Mouse (Mus musculus) neural tube, embryonic 15.5 days (tissue): ENCODE data around the gene Ttll12. TPM values are rescaled to one million over a fixed set of nuclear protein-coding genes. Genes with fewer than 3 reads are reported as not detected.

Source experiments
- ATAC-seq: fragments of 200-750 bp; cut with Nextera tagmentation; 2 replicates; pipeline ENCODE4 v1.8.0; 2017; ENCODE audit warnings: mild to moderate bottlenecking, moderate TSS enrichment, moderate library complexity; ENCODE audit not compliant: low FRiP score
- H3K27ac ChIP-seq: fragments of 300-500 bp; sonication (generic); replicated peaks from 2 replicates; pipeline ENCODE4 v1.5.1; 2015; ENCODE audit warnings: mild to moderate bottlenecking, inconsistent platforms
- H3K27me3 ChIP-seq: fragments of 300-500 bp; sonication (generic); replicated peaks from 2 replicates; pipeline ENCODE4 v1.6.1; 2015; ENCODE audit warnings: inconsistent platforms
- H3K36me3 ChIP-seq: fragments of 300-500 bp; sonication (generic); 2 replicates; pipeline ENCODE4 v1.6.1; 2015; ENCODE audit warnings: inconsistent platforms
- H3K4me1 ChIP-seq: fragments of 300-500 bp; sonication (generic); 2 replicates; pipeline ENCODE4 v1.6.1; 2015; ENCODE audit warnings: inconsistent platforms
- H3K4me2 ChIP-seq: fragments of 300-500 bp; sonication (generic); 2 replicates; pipeline ENCODE4 v1.6.1; 2015; ENCODE audit warnings: inconsistent platforms, mild to moderate bottlenecking, moderate library complexity
- H3K4me3 ChIP-seq: fragments of 300-500 bp; sonication (generic); replicated peaks from 2 replicates; pipeline ENCODE4 v1.5.1; 2015; ENCODE audit warnings: mild to moderate bottlenecking, inconsistent platforms
- H3K9ac ChIP-seq: fragments of 300-500 bp; sonication (generic); replicated peaks from 2 replicates; pipeline ENCODE4 v1.6.1; 2015; ENCODE audit warnings: mild to moderate bottlenecking, inconsistent platforms
- H3K9me3 ChIP-seq: fragments of 300-500 bp; sonication (generic); replicated peaks from 2 replicates; pipeline ENCODE4 v1.6.1; 2016; ENCODE audit warnings: inconsistent platforms
- WGBS: fragments of 180-500 bp; shearing (Covaris S2); methylation state at CpG from one replicate; pipeline ENCODE4 v1.1.7; 2015; ENCODE audit warnings: mixed read lengths; 5-methylcytosine and 5-hydroxymethylcytosine counted together
- polyA plus RNA-seq: library from polyadenylated mRNA; unstranded; fragments of >200 nt; fragmentation: Nextera tagmentation; extraction: Ambion mirVana; gene quantifications from 2 replicates; pipeline ENCODE4 v1.2.1, GENCODE M21; 2015

The Ttll12 gene
- polyA plus RNA-seq, 1 experiment from 2014 or later: 37.3 TPM

DNA sequence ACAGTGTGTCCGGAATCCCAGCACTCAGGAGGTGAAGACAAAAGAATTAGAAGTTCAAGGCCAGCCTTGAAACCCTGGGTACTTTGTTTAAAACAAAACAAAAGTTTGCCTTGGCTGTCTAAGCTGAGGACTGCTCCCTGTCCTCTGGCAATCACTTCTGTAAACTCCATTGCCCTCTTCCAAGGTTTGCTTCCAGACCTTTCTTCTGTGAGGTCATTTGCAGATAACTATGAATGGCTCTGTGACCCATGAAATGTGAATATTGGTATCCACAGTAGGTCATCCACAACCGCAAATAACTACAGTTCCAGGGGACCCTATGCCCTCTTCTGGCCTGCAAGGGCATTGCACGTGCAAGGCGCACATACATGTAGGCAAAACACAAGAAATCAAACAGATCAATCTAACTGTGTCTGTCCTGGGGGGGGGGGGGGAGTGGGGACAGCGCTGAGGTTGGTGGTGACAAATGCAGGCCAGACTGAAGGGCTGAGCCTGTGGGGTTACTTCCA, 62.9 kb downstream of the Ttll12 start:
- Histone ChIP-seq H3K9me3 (no peaks in the 10 kb centered on the region), H3K36me3 (no peaks in the 10 kb centered on the region), H3K9ac (no peak overlapping the region), H3K4me2 (no peak overlapping the region), H3K4me3 (no peak overlapping the region), H3K4me1 (peaks cover 4% of the 10 kb centered on the region), H3K27me3 (peaks cover 23% of the 10 kb centered on the region), H3K27ac (no peak overlapping the region)
- no peak for ATAC-seq
- WGBS: 91% methylated on average over 4 of the region's 5 CpGs

- no peak overlapping the region for H3K4me2 ChIP-seq
- WGBS: 73% methylated on average over 6 of the region's 6 CpGs
- H3K9ac ChIP-seq: no peak overlapping the region
- no peak overlapping the region for H3K4me3 ChIP-seq
- no peak for ATAC-seq
- peaks cover 15% of the 10 kb centered on the region for H3K4me1 ChIP-seq
- peaks cover 34% of the 10 kb centered on the region for H3K27me3 ChIP-seq
- no peak overlapping the region for H3K27ac ChIP-seq
- H3K9me3 ChIP-seq: no peaks in the 10 kb centered on the region
- no peaks in the 10 kb centered on the region for H3K36me3 ChIP-seq
Measured at GRCm38 (mm10) chr15:83530688-83531087, 64.3 kb downstream of the Ttll12 start.

DNA sequence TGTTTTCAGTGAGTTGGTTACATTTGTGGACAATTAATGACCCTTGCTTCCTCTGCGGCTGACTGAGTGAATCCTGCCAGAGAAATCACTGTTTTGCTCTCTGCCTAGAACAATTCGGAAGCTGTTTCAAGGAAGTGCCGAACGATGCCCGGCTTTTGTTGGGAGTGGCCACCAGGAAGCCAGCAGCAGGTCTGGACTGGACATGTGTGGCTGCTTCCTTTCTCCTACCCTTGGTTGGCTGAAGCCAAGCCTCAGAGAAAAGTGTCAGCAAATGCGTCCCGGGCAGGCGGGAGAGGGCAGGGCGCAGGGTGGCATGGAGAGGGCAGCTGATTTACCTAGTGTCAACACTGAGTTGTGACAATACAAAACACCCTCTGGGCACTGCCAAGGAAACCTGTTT, 64.7 kb downstream of the Ttll12 start:
- no peak overlapping the region for H3K4me2 ChIP-seq
- WGBS: 82% methylated on average over 9 of the region's 9 CpGs
- H3K9me3 ChIP-seq: no peaks in the 10 kb centered on the region

DNA sequence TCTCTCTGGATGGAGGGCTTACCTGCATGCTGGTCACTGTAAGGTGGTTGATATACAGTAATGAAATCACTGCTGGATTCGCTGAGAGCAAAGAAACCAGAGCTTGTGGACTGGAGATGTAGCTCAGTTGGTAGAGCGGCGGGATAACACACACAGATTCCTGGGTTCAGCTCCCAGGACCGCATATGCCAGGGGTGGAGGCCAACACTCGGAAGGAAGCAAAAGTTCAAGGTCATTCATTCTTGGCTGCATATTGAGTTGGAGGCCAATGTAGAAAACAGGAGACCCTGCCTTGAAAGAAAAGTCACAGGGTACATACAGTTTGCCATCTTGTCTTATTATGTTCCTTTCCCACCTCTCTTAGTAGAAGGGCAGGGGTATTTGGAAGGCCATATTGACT, 65.2 kb downstream of the Ttll12 start:
- no peak for ATAC-seq
- H3K4me1 ChIP-seq: peaks cover 15% of the 10 kb centered on the region
- no peak overlapping the region for H3K9ac ChIP-seq
- H3K27me3 ChIP-seq: peaks cover 44% of the 10 kb centered on the region
- no peak overlapping the region for H3K4me3 ChIP-seq
- WGBS: 81% methylated on average over 5 of the region's 5 CpGs
- no peak overlapping the region for H3K4me2 ChIP-seq
- no peak overlapping the region for H3K27ac ChIP-seq
- no peaks in the 10 kb centered on the region for H3K36me3 ChIP-seq
- H3K9me3 ChIP-seq: no peaks in the 10 kb centered on the region

More for the DNA sequence above, 64.7 kb downstream of the Ttll12 start:
- Histone ChIP-seq H3K4me3 (no peak overlapping the region), H3K4me1 (peaks cover 15% of the 10 kb centered on the region), H3K36me3 (no peaks in the 10 kb centered on the region), H3K27ac (no peak overlapping the region), H3K9ac (no peak overlapping the region), H3K27me3 (peaks cover 39% of the 10 kb centered on the region)
- ATAC-seq: no peak

DNA sequence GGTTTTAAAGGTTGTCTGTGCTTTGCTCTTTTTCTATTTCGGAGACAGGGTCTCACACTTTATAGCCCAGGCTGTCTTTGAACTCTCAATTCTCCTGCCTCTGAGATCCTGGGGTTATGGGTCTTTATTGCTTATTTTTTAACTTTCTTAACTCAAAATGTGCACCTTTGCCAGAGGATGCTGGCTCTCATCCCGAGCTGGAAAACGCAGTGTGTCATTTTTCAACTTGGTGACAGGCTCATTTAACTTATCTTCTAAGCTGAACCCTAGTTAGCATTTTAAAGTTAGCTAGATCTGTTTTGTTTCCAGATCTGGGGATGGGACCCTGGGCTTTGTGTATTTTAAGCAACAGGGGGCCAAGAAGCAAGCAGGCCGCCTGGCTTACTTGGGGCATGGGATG, 66.1 kb downstream of the Ttll12 start:
- Histone ChIP-seq H3K27me3 (peaks cover 49% of the 10 kb centered on the region), H3K4me1 (peaks cover 15% of the 10 kb centered on the region), H3K36me3 (no peaks in the 10 kb centered on the region), H3K9ac (no peak overlapping the region), H3K4me3 (no peak overlapping the region), H3K27ac (no peak overlapping the region), H3K9me3 (no peaks in the 10 kb centered on the region), H3K4me2 (no peak overlapping the region)
- no peak for ATAC-seq
- 70% methylated on average over 4 of the region's 4 CpGs for WGBS

DNA sequence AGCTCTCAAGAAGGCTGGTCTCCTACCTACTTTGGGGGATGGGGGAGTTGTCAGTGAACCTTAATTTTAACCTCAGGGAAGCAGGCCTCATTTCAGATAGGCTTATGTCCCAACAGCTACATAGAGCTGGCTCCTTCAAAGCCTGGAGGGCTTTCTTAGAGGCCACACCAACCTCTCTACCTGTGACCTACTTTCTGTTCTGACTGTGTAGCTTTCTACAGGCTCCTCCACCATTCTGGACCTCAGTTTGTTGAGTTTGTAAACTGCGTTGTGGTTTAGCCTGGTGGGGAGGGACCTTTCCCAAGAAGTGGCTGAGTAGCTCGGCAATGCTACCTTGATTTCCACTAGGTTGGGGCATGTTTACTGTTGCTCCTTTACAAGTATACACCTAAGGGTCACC, 67.2 kb downstream of the Ttll12 start:
- WGBS: 81% methylated on average over 2 of the region's 2 CpGs
- no peak for ATAC-seq
- Histone ChIP-seq H3K4me1 (peaks cover 23% of the 10 kb centered on the region), H3K9ac (no peak overlapping the region), H3K27me3 (peaks cover 49% of the 10 kb centered on the region), H3K9me3 (no peaks in the 10 kb centered on the region), H3K4me2 (no peak overlapping the region), H3K36me3 (no peaks in the 10 kb centered on the region), H3K27ac (no peak overlapping the region), H3K4me3 (0 out of 2 replicates have a peak overlapping the region, but pooled peaks have one; percentile 46)

DNA sequence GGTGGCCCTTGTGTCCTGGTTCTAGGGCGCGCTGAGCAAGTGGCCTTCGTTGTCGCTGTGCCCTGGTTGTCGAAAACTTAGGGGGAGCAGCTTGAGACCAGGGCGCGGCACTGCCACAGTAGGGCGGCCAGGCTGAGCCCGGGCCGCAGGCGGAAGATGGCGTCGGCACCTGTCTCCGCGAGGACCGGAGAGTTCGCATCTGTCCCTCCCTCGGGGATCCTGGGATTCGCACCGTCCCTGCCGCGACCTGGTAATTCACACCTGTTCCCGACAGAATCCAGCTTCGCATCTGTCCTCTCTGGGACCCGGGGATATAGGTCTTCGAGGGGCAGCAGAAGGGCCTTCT, 67.9 kb downstream of the Ttll12 start:
- Histone ChIP-seq H3K9ac (peak overlapping the region; percentile 15; the same call in 1 of the 2 replicates), H3K4me1 (peaks cover 23% of the 10 kb centered on the region), H3K4me3 (peak overlapping the region; percentile 46), H3K27ac (no peak overlapping the region), H3K9me3 (no peaks in the 10 kb centered on the region), H3K27me3 (peaks cover 49% of the 10 kb centered on the region), H3K4me2 (peak overlapping the region; percentile 90), H3K36me3 (no peaks in the 10 kb centered on the region)
- no peak for ATAC-seq
- 2% methylated on average over 26 of the region's 26 CpGs for WGBS

- Histone ChIP-seq H3K4me2 (peak within 1 kb of the TSS; percentile 90), H3K27me3 (peaks cover 49% of the 10 kb centered on the region), H3K27ac (no peak within 1 kb of the TSS), H3K36me3 (no peaks in the 10 kb centered on the region), H3K9ac (peak within 1 kb of the TSS; percentile 15; the same call in 1 of the 2 replicates), H3K9me3 (no peaks in the 10 kb centered on the region), H3K4me3 (peak within 1 kb of the TSS; percentile 46), H3K4me1 (peaks cover 23% of the 10 kb centered on the region)
- ATAC-seq: no peak; the same call in 1 of the 2 replicates
- WGBS: under 1% methylated on average over 45 of the region's 45 CpGs
Measured at GRCm38 (mm10) chr15:83526424-83527091, 68.4 kb downstream of the Ttll12 start, which contains the start of gene Bik. Gene Bik, plus strand, starts transcription at chr15:83526862.

Other genes starting within 250 kb of the Ttll12 start
- 37.0 and 39.6 TPM in 2 replicates for gene Arfgap3, start 244.9 kb downstream of the Ttll12 start, polyA plus RNA-seq
- gene Pacsin2, start 130.6 kb downstream of the Ttll12 start, polyA plus RNA-seq: 25.2 and 39.3 TPM in 2 replicates
- 95.7 and 112 TPM in 2 replicates for gene Ttll1, start 84.3 kb downstream of the Ttll12 start, polyA plus RNA-seq
- gene Bik, start 68.3 kb downstream of the Ttll12 start, polyA plus RNA-seq: 0.75 and 1.2 TPM in 2 replicates
- 9.6 and 30.0 TPM in 2 replicates for gene Tspo, start 31.6 kb downstream of the Ttll12 start, polyA plus RNA-seq
- gene Mcat, start 31.4 kb downstream of the Ttll12 start, polyA plus RNA-seq: 31.4 and 36.6 TPM in 2 replicates
- 9.1 and 10.4 TPM in 2 replicates for gene Scube1, start 129.9 kb upstream of the Ttll12 start, polyA plus RNA-seq
- 28.1 and 31.7 TPM in 2 replicates for gene Mpped1, start 184.3 kb upstream of the Ttll12 start, polyA plus RNA-seq